In genomic region chr11:106999151-106999948, GRCm38 (mm10) we compare ENCODE assay signal across 8 mouse cellular contexts. TPM values are rescaled to one million over a fixed set of nuclear protein-coding genes. Genes with fewer than 3 reads are reported as not detected.
DNase-seq lines count a peak whose midpoint lies in the region; ATAC-seq and TF ChIP-seq lines count a peak whose summit lies in the region.

Gene Kpna2, minus strand, starts transcription at chr11:106999541.

- DNase-seq in gastrocnemius, postnatal 10 days: peak; percentile 87
- peak; percentile 97 for DNase-seq in induced T-regulatory cell, adult 2 months (ENCODE audit: low read depth)
- DNase-seq in left cerebral cortex, adult 9 months (ENCODE audit: low spot score in 2 of 2): peak; percentile 63 to 90
- peak; percentile 92 for DNase-seq in right cerebral cortex, postnatal 14 days
- peak; percentile 83 to 89 for DNase-seq in urinary bladder, postnatal 36 days (ENCODE audit: low spot score in 2 of 2)

- H3K27ac ChIP-seq in cortical plate, adult 2 months (ENCODE audit: insufficient read depth, low read length): peak within 1 kb of the TSS; percentile 79; the same call in 1 of the 2 replicates

- no peak for TF ChIP-seq CTCF in cortical plate, adult 2 months (IDR thresholded peaks at IDR 0.05; ENCODE audit: extremely low read depth, insufficient read depth, low read length)

- H3K4me3 ChIP-seq in cortical plate, adult 2 months (ENCODE audit: insufficient read depth, low read length): peak within 1 kb of the TSS; percentile 71

- TF ChIP-seq POLR2A in cortical plate, adult 2 months (IDR thresholded peaks at IDR 0.05; ENCODE audit: extremely low read depth, insufficient read depth, low read length): peak; percentile 97

- ATAC-seq in activated CD4-positive, CD25-positive, alpha-beta regulatory T cell, adult 4 months: peak; percentile 89
- peak; percentile 86 for ATAC-seq in megakaryocyte progenitor cell, adult 5-6 weeks (replicated peaks; ENCODE audit: poor library complexity)

- H3K4me1 ChIP-seq in cortical plate, adult 2 months (ENCODE audit: control insufficient read depth, insufficient read depth, low read length): 0 out of 2 replicates have a peak, but pooled peaks cover 1% of the 10 kb centered on the region

RNA-seq across cellular contexts. Expression of gene Kpna2, which starts in this region (rescaled TPM):
- 100 to 1,000 TPM; 202 to 218 TPM for polyA plus RNA-seq in activated CD4-positive, CD25-positive, alpha-beta regulatory T cell, adult 4 months (2017; shearing (Covaris generic))
- 30.6 and 32.4 TPM in 2 replicates for polyA plus RNA-seq in cortical plate, adult 2 months (2012; rRNA removed)
- 10 to 100 TPM; 24.1 to 27.6 TPM for total RNA-seq in gastrocnemius, postnatal 10 days (2021)
- total RNA-seq in megakaryocyte progenitor cell, adult 5-6 weeks (2015): 322 and 354 TPM in 2 replicates
- total RNA-seq in megakaryocyte progenitor cell, adult 5-6 weeks (2017): 249 and 283 TPM in 2 replicates

Comparison
In these comparisons a context has a peak if more than half of its experiments do, and no peak if none do; other contexts are left out.
1. Peak in every context shown above with its lines: DNase-seq, ATAC-seq, H3K4me3 ChIP-seq and H3K27ac ChIP-seq.
2. RNA of gene Kpna2 (total RNA-seq): 249 to 354 TPM in megakaryocyte progenitor cell, adult 5-6 weeks; 24.1 to 27.6 TPM in gastrocnemius, postnatal 10 days; every median in the first group is over 4 times any median in the second.